Mouse (Mus musculus) erythroblast, embryonic 14.5 days (primary cell): ENCODE results near the gene Gclm.

Source experiments
- GATA1 ChIP-seq: IDR thresholded peaks from 2 replicates; pipeline ENCODE4 v1.6.1; 2012; ENCODE audit warnings: low read length, inconsistent platforms, mixed read lengths
- TAL1 ChIP-seq: IDR thresholded peaks from 3 replicates; pipeline ENCODE4 v1.6.1; 2012; ENCODE audit warnings: low read length, inconsistent platforms, mixed read lengths

- TF ChIP-seq GATA1 (no peak), TAL1 (no peak)
Observed at GRCm38 (mm10) chr3:122312936-122313629, 67.7 kb downstream of the Gclm start.
